Mouse (Mus musculus) ovary, adult 18-20 months (tissue): Measurements from ENCODE around the gene Fnip2.

Source experiments
- DNase-seq: peaks from one replicate; pipeline ENCODE4 v3.0.0; 2022; ENCODE audit warnings: low spot score, mixed read lengths

Fnip2 gene

GRCm38 (mm10) chr3:79527921-79528320, 39.7 kb downstream of the Fnip2 start:
- no peak for DNase-seq

GRCm38 (mm10) chr3:79527521-79527920, 40.1 kb downstream of the Fnip2 start:
- no peak for DNase-seq

GRCm38 (mm10) chr3:79523349-79523748, 44.2 kb downstream of the Fnip2 start:
- no peak for DNase-seq

GRCm38 (mm10) chr3:79519862-79520261, 47.7 kb downstream of the Fnip2 start:
- DNase-seq: no peak

- no peak for DNase-seq
Measured at GRCm38 (mm10) chr3:79518761-79519527, 48.7 kb downstream of the Fnip2 start.

GRCm38 (mm10) chr3:79517884-79518591, 49.6 kb downstream of the Fnip2 start:
- DNase-seq: no peak

- no peak for DNase-seq
Measured at GRCm38 (mm10) chr3:79516958-79517357, 50.6 kb downstream of the Fnip2 start.

GRCm38 (mm10) chr3:79516099-79516920, 51.3 kb downstream of the Fnip2 start:
- DNase-seq: no peak

- DNase-seq: no peak
Measured at GRCm38 (mm10) chr3:79514304-79514703, 53.3 kb downstream of the Fnip2 start.

- DNase-seq: no peak
Measured at GRCm38 (mm10) chr3:79501166-79501728, 66.3 kb downstream of the Fnip2 start.

GRCm38 (mm10) chr3:79500279-79500678, 67.3 kb downstream of the Fnip2 start:
- DNase-seq: no peak

- no peak for DNase-seq
Measured at GRCm38 (mm10) chr3:79496668-79497067, 70.9 kb downstream of the Fnip2 start.

- no peak for DNase-seq
Measured at GRCm38 (mm10) chr3:79495151-79495550, 72.4 kb downstream of the Fnip2 start.

GRCm38 (mm10) chr3:79494028-79494427, 73.6 kb downstream of the Fnip2 start:
- DNase-seq: no peak

- no peak for DNase-seq
Measured at GRCm38 (mm10) chr3:79493064-79493463, 74.5 kb downstream of the Fnip2 start.

- no peak for DNase-seq
Measured at GRCm38 (mm10) chr3:79491614-79492013, 76.0 kb downstream of the Fnip2 start.

GRCm38 (mm10) chr3:79490102-79490501, 77.5 kb downstream of the Fnip2 start:
- DNase-seq: no peak

GRCm38 (mm10) chr3:79488025-79488424, 79.6 kb downstream of the Fnip2 start:
- DNase-seq: no peak

- no peak for DNase-seq
Measured at GRCm38 (mm10) chr3:79484286-79485063, 83.1 kb downstream of the Fnip2 start.

GRCm38 (mm10) chr3:79478880-79479279, 88.7 kb downstream of the Fnip2 start:
- no peak for DNase-seq

- no peak for DNase-seq
Measured at GRCm38 (mm10) chr3:79478400-79478799, 89.2 kb downstream of the Fnip2 start.
